Mouse (Mus musculus): ENCODE results near the gene Mei1. TPM values are rescaled to one million over a fixed set of nuclear protein-coding genes. Genes with fewer than 3 reads are reported as not detected.

Mei1 gene
- polyA plus RNA-seq, 1 experiment, result not detected

- no peak overlapping the region for H3K27ac ChIP-seq (ENCODE audit: insufficient read depth, low read length)
- no peak overlapping the region for H3K4me3 ChIP-seq (ENCODE audit: low read depth, low read length)
- no peaks in the 10 kb centered on the region for H3K4me1 ChIP-seq (ENCODE audit: control insufficient read depth, insufficient read depth, low read length)
- peaks cover 4% of the 10 kb centered on the region; the same call in 1 of the 2 replicates for H3K27me3 ChIP-seq (ENCODE audit: control insufficient read depth, insufficient read depth, low read length, poor library complexity, severe bottlenecking)
- no peak overlapping the region for H3K9ac ChIP-seq (ENCODE audit: low read depth, poor library complexity, severe bottlenecking)
- TF ChIP-seq POLR2A (IDR thresholded peaks at IDR 0.05; ENCODE audit: insufficient read depth, low read length) (no peak), CTCF (IDR thresholded peaks at IDR 0.05; ENCODE audit: low read depth, low read length) (no peak), EP300 (IDR thresholded peaks at IDR 0.05; ENCODE audit: insufficient read depth, low read depth, low read length) (no peak)
- H3K36me3 ChIP-seq (ENCODE audit: control insufficient read depth, insufficient read depth, low read length, poor library complexity, severe bottlenecking), result no peaks in the 10 kb centered on the region
- H3K9me3 ChIP-seq (replicated peaks; ENCODE audit: control insufficient read depth, insufficient read depth, low read length, poor library complexity, severe bottlenecking), result no peaks in the 10 kb centered on the region; the same call in 1 of the 2 replicates
These were observed 2.1 kb downstream of the Mei1 start for GRCm38 (mm10) chr15:82071816-82072469.

- TF ChIP-seq CTCF (IDR thresholded peaks at IDR 0.05; ENCODE audit: low read depth, low read length) (no peak), POLR2A (IDR thresholded peaks at IDR 0.05; ENCODE audit: insufficient read depth, low read length) (no peak), EP300 (IDR thresholded peaks at IDR 0.05; ENCODE audit: insufficient read depth, low read depth, low read length) (no peak)
- no peaks in the 10 kb centered on the region for H3K36me3 ChIP-seq (ENCODE audit: control insufficient read depth, insufficient read depth, low read length, poor library complexity, severe bottlenecking)
- peaks cover 4% of the 10 kb centered on the region; the same call in 1 of the 2 replicates for H3K27me3 ChIP-seq (ENCODE audit: control insufficient read depth, insufficient read depth, low read length, poor library complexity, severe bottlenecking)
- H3K4me3 ChIP-seq (ENCODE audit: low read depth, low read length), result no peak overlapping the region
- no peak overlapping the region for H3K9ac ChIP-seq (ENCODE audit: low read depth, poor library complexity, severe bottlenecking)
- H3K27ac ChIP-seq (ENCODE audit: insufficient read depth, low read length), result no peak overlapping the region
- H3K4me1 ChIP-seq (ENCODE audit: control insufficient read depth, insufficient read depth, low read length), result no peaks in the 10 kb centered on the region
- H3K9me3 ChIP-seq (replicated peaks; ENCODE audit: control insufficient read depth, insufficient read depth, low read length, poor library complexity, severe bottlenecking), result no peaks in the 10 kb centered on the region; the same call in 1 of the 2 replicates
These were observed 3.7 kb downstream of the Mei1 start for GRCm38 (mm10) chr15:82073490-82073889.

- Histone ChIP-seq H3K4me3 (ENCODE audit: low read depth, low read length) (no peak overlapping the region), H3K36me3 (ENCODE audit: control insufficient read depth, insufficient read depth, low read length, poor library complexity, severe bottlenecking) (no peaks in the 10 kb centered on the region), H3K27ac (ENCODE audit: insufficient read depth, low read length) (no peak overlapping the region), H3K4me1 (ENCODE audit: control insufficient read depth, insufficient read depth, low read length) (no peaks in the 10 kb centered on the region), H3K9ac (ENCODE audit: low read depth, poor library complexity, severe bottlenecking) (no peak overlapping the region), H3K9me3 (replicated peaks; ENCODE audit: control insufficient read depth, insufficient read depth, low read length, poor library complexity, severe bottlenecking) (no peaks in the 10 kb centered on the region), H3K27me3 (ENCODE audit: control insufficient read depth, insufficient read depth, low read length, poor library complexity, severe bottlenecking) (no peaks in the 10 kb centered on the region)
- TF ChIP-seq CTCF (IDR thresholded peaks at IDR 0.05; ENCODE audit: low read depth, low read length) (no peak), EP300 (IDR thresholded peaks at IDR 0.05; ENCODE audit: insufficient read depth, low read depth, low read length) (no peak), POLR2A (IDR thresholded peaks at IDR 0.05; ENCODE audit: insufficient read depth, low read length) (no peak)
These were observed 10.1 kb downstream of the Mei1 start for GRCm38 (mm10) chr15:82079883-82080282.

- Histone ChIP-seq H3K4me1 (ENCODE audit: control insufficient read depth, insufficient read depth, low read length) (no peaks in the 10 kb centered on the region), H3K9ac (ENCODE audit: low read depth, poor library complexity, severe bottlenecking) (no peak overlapping the region), H3K9me3 (replicated peaks; ENCODE audit: control insufficient read depth, insufficient read depth, low read length, poor library complexity, severe bottlenecking) (no peaks in the 10 kb centered on the region), H3K27ac (ENCODE audit: insufficient read depth, low read length) (no peak overlapping the region), H3K4me3 (ENCODE audit: low read depth, low read length) (no peak overlapping the region), H3K27me3 (ENCODE audit: control insufficient read depth, insufficient read depth, low read length, poor library complexity, severe bottlenecking) (no peaks in the 10 kb centered on the region), H3K36me3 (ENCODE audit: control insufficient read depth, insufficient read depth, low read length, poor library complexity, severe bottlenecking) (no peaks in the 10 kb centered on the region)
- TF ChIP-seq EP300 (IDR thresholded peaks at IDR 0.05; ENCODE audit: insufficient read depth, low read depth, low read length), result no peak
- TF ChIP-seq CTCF (IDR thresholded peaks at IDR 0.05; ENCODE audit: low read depth, low read length), result peak; percentile 48
These were observed 11.4 kb downstream of the Mei1 start for GRCm38 (mm10) chr15:82081161-82081560.

GRCm38 (mm10) chr15:82085606-82086005 lies 15.8 kb downstream of the Mei1 start:
- H3K4me3 ChIP-seq (ENCODE audit: low read depth, low read length), result no peak overlapping the region
- H3K27ac ChIP-seq (ENCODE audit: insufficient read depth, low read length), result no peak overlapping the region
- no peak for TF ChIP-seq POLR2A (IDR thresholded peaks at IDR 0.05; ENCODE audit: insufficient read depth, low read length)
- no peak for TF ChIP-seq CTCF (IDR thresholded peaks at IDR 0.05; ENCODE audit: low read depth, low read length)
- TF ChIP-seq EP300 (IDR thresholded peaks at IDR 0.05; ENCODE audit: insufficient read depth, low read depth, low read length), result no peak
- no peak overlapping the region for H3K9ac ChIP-seq (ENCODE audit: low read depth, poor library complexity, severe bottlenecking)
- no peaks in the 10 kb centered on the region for H3K9me3 ChIP-seq (replicated peaks; ENCODE audit: control insufficient read depth, insufficient read depth, low read length, poor library complexity, severe bottlenecking)
- no peaks in the 10 kb centered on the region for H3K4me1 ChIP-seq (ENCODE audit: control insufficient read depth, insufficient read depth, low read length)
- H3K36me3 ChIP-seq (ENCODE audit: control insufficient read depth, insufficient read depth, low read length, poor library complexity, severe bottlenecking), result no peaks in the 10 kb centered on the region
- H3K27me3 ChIP-seq (ENCODE audit: control insufficient read depth, insufficient read depth, low read length, poor library complexity, severe bottlenecking), result no peaks in the 10 kb centered on the region

- Histone ChIP-seq H3K9ac (ENCODE audit: low read depth, poor library complexity, severe bottlenecking) (no peak overlapping the region), H3K9me3 (replicated peaks; ENCODE audit: control insufficient read depth, insufficient read depth, low read length, poor library complexity, severe bottlenecking) (no peaks in the 10 kb centered on the region), H3K4me3 (ENCODE audit: low read depth, low read length) (no peak overlapping the region), H3K36me3 (ENCODE audit: control insufficient read depth, insufficient read depth, low read length, poor library complexity, severe bottlenecking) (no peaks in the 10 kb centered on the region), H3K27me3 (ENCODE audit: control insufficient read depth, insufficient read depth, low read length, poor library complexity, severe bottlenecking) (no peaks in the 10 kb centered on the region), H3K27ac (ENCODE audit: insufficient read depth, low read length) (no peak overlapping the region), H3K4me1 (ENCODE audit: control insufficient read depth, insufficient read depth, low read length) (no peaks in the 10 kb centered on the region)
- TF ChIP-seq CTCF (IDR thresholded peaks at IDR 0.05; ENCODE audit: low read depth, low read length) (no peak), POLR2A (IDR thresholded peaks at IDR 0.05; ENCODE audit: insufficient read depth, low read length) (no peak), EP300 (IDR thresholded peaks at IDR 0.05; ENCODE audit: insufficient read depth, low read depth, low read length) (no peak)
These were observed 16.3 kb downstream of the Mei1 start for GRCm38 (mm10) chr15:82086131-82086530.
